Comparison of ENCODE assay signal across 7 mouse cellular contexts in genomic region chr3:135307411-135308259, GRCm38 (mm10). TPM values are rescaled to one million over a fixed set of nuclear protein-coding genes. Genes with fewer than 3 reads are reported as not detected.
DNase-seq lines count a peak whose midpoint lies in the region; ATAC-seq lines count a peak whose summit lies in the region.

Gene Slc9b2, plus strand, starts transcription at chr3:135307700.

- H3K27me3 ChIP-seq in heart, embryonic 15.5 days = no peaks in the 10 kb centered on the region; the same call in 1 of the 2 replicates
- H3K27me3 ChIP-seq in splenic B cell, adult 2 months (ENCODE audit: control insufficient read depth, insufficient read depth, low read length, poor library complexity, severe bottlenecking) = no peaks in the 10 kb centered on the region

- intact Hi-C loops in left cerebral cortex, postnatal 4 days (cut with DNase I) = no loop called here

- H3K27ac ChIP-seq in brown adipose tissue, adult 24 weeks (replicated peaks; ENCODE audit: low read depth, low read length) = no peak within 1 kb of the TSS
- no peak within 1 kb of the TSS for H3K27ac ChIP-seq in heart, embryonic 15.5 days

- H3K4me1 ChIP-seq in brown adipose tissue, adult 24 weeks (ENCODE audit: control insufficient read depth, insufficient read depth, insufficient read length, low read length) = no peaks in the 10 kb centered on the region
- peaks cover 9% of the 10 kb centered on the region for H3K4me1 ChIP-seq in heart, embryonic 15.5 days (replicated peaks)

- peak within 1 kb of the TSS; percentile 51 for H3K4me3 ChIP-seq in brown adipose tissue, adult 24 weeks (ENCODE audit: insufficient read depth, low read depth, low read length)
- peak within 1 kb of the TSS; percentile 47 for H3K4me3 ChIP-seq in heart, embryonic 15.5 days

- peak within 1 kb of the TSS; percentile 33 for H3K9ac ChIP-seq in heart, embryonic 15.5 days

- peak; percentile 78 for ATAC-seq in heart, embryonic 15.5 days (replicated peaks; ENCODE audit: insufficient number of reproducible peaks, insufficient read depth, low FRiP score, low read depth)
- ATAC-seq in megakaryocyte progenitor cell, adult 5-6 weeks (replicated peaks; ENCODE audit: poor library complexity) = peak; percentile 98

- WGBS in heart, embryonic 15.5 days = 7% methylated on average over 28 of the region's 28 CpGs

- H3K4me2 ChIP-seq in heart, embryonic 15.5 days = peak within 1 kb of the TSS; percentile 84

- no peaks in the 10 kb centered on the region for H3K9me3 ChIP-seq in heart, embryonic 15.5 days (replicated peaks)

- peak; percentile 31 for DNase-seq in right cerebral cortex, adult 18-20 months
- no peak for DNase-seq in right cerebral cortex, postnatal 36 days (ENCODE audit: low spot score in 2 of 2)
- peak; percentile 15 for DNase-seq in left cerebral cortex, postnatal 4 days
- DNase-seq in splenic B cell, adult 2 months (ENCODE audit: low read depth, low spot score) = peak; percentile 63

- H3K36me3 ChIP-seq in heart, embryonic 15.5 days = no peaks in the 10 kb centered on the region
- no peaks in the 10 kb centered on the region for H3K36me3 ChIP-seq in splenic B cell, adult 2 months (ENCODE audit: control insufficient read depth, insufficient read depth, low read length, poor library complexity, severe bottlenecking)

RNA-seq across cellular contexts. Expression of gene Slc9b2, which starts in this region (rescaled TPM):
- not detected in 2 replicates for polyA plus RNA-seq in brown adipose tissue, adult 24 weeks (2012; ENCODE audit: insufficient read depth, insufficient read length, missing spikeins)
- polyA plus RNA-seq in heart, embryonic 15.5 days (2015; fragmentation: Nextera tagmentation; extraction: Ambion mirVana) = 0.24 and 0.80 TPM in 2 replicates
- 1 to 10 TPM; 6.9 to 7.0 TPM for total RNA-seq in left cerebral cortex, postnatal 4 days (2021)
- 0.17 TPM in 1 of 2 replicates, not detected in the other for total RNA-seq in megakaryocyte progenitor cell, adult 5-6 weeks (2015)
- total RNA-seq in megakaryocyte progenitor cell, adult 5-6 weeks (2017) = 0.12 TPM in 1 of 2 replicates, not detected in the other

Comparison
In these comparisons a context has a peak if more than half of its experiments do, and no peak if none do; other contexts are left out.
1. RNA of gene Slc9b2 (total RNA-seq): 6.9 to 7.0 TPM in left cerebral cortex, postnatal 4 days; 0.12 to 0.17 TPM in megakaryocyte progenitor cell, adult 5-6 weeks; every median in the first group is over 4 times any median in the second.
2. DNase-seq: peak in right cerebral cortex, adult 18-20 months (single experiment), left cerebral cortex, postnatal 4 days (single experiment) and splenic B cell, adult 2 months (single experiment); none in right cerebral cortex, postnatal 36 days (0 of 2).
3. Peak in ATAC-seq, H3K4me3 ChIP-seq, H3K9ac ChIP-seq and H3K4me2 ChIP-seq in heart, embryonic 15.5 days; RNA of the gene not detected or under 1 TPM.
4. Peak in ATAC-seq in megakaryocyte progenitor cell, adult 5-6 weeks; RNA of the gene not detected or under 1 TPM.